Mouse (Mus musculus): ENCODE data around the gene Ebf1. TPM values are rescaled to one million over a fixed set of nuclear protein-coding genes. Genes with fewer than 3 reads are reported as not detected.

The Ebf1 gene
- polyA plus RNA-seq, 1 experiment from 2014 or later = 12.1 TPM

DNA sequence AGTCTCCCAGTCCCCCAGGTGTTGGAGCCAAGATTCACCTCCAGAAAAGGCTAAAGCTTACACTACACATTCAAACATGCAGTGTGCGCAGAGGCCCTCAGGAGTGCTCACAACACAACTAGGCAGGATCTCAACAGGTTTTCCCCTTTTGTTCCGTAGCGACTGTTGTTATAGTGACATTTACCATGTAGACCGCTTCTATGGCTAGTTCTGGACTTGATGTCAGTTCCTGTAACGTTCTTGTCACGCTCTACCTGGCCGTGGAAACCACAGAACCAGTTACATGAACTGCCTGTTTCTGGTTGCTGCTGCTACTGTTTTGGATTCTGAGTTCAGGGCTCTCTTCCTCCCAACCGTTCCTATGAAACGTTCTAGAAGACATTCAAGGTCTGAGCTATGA lies 333.2 kb downstream of the Ebf1 start:
- H3K4me2 ChIP-seq (replicated peaks) = no peak overlapping the region
- no peak overlapping the region for H3K9ac ChIP-seq
- ATAC-seq = no peak
- H3K4me3 ChIP-seq (replicated peaks) = no peak overlapping the region
- no peaks in the 10 kb centered on the region for H3K4me1 ChIP-seq (replicated peaks)
- H3K9me3 ChIP-seq = no peaks in the 10 kb centered on the region
- 84% methylated on average over 9 of the region's 9 CpGs for WGBS
- H3K36me3 ChIP-seq = no peaks in the 10 kb centered on the region
- no peaks in the 10 kb centered on the region for H3K27me3 ChIP-seq (replicated peaks)
- no peak overlapping the region for H3K27ac ChIP-seq

DNA sequence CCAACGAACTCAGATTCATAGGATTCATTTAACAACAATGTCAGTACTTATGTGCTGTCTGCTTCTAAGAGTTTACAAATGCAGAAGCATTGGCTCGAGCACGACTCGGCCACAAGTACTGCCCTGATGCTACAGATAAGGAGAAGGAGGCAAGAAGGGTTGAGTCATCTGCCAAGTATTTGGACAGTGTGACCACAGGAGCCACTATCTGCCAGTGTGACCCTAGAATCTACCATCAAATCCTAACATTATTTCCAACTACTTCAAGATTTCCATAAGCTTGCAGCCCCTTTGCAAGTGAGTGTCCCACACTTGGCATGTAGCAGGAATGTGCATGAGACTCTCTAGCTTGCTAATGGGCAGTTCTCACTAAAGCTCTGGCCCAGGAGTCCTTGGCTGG lies 334.4 kb downstream of the Ebf1 start:
- Histone ChIP-seq H3K9me3 (no peaks in the 10 kb centered on the region), H3K4me1 (replicated peaks) (no peaks in the 10 kb centered on the region), H3K4me2 (replicated peaks) (no peak overlapping the region), H3K9ac (no peak overlapping the region), H3K27ac (no peak overlapping the region), H3K36me3 (no peaks in the 10 kb centered on the region), H3K4me3 (replicated peaks) (no peak overlapping the region), H3K27me3 (replicated peaks) (no peaks in the 10 kb centered on the region)
- 79% methylated on average over 4 of the region's 4 CpGs for WGBS
- ATAC-seq = no peak

DNA sequence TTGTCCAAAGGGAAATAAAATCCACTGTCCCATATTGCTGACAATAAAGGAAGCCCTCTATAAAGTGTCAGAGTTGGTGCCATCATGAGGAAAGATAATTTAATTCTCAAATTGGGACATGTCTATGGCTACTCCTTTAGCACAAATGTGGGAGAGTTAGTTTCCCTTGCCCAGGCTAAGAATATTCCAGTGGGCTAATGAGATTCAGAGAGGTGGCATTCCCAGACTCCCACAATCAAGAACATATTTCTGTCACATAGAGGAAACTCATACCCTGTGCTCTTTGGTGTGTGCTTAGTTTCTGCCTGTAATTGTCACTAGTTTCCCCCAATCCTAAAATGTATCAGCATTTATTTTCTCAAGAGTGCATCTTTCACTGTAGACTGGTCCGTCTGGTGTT lies 336.2 kb downstream of the Ebf1 start:
- no peaks in the 10 kb centered on the region for H3K36me3 ChIP-seq
- no peaks in the 10 kb centered on the region for H3K9me3 ChIP-seq
- H3K4me3 ChIP-seq (replicated peaks) = no peak overlapping the region
- H3K9ac ChIP-seq = no peak overlapping the region
- no peaks in the 10 kb centered on the region for H3K4me1 ChIP-seq (replicated peaks)
- no peak for ATAC-seq
- WGBS = 64% methylated on average over 1 of the region's 1 CpGs
- H3K27ac ChIP-seq = no peak overlapping the region
- no peaks in the 10 kb centered on the region for H3K27me3 ChIP-seq (replicated peaks)
- H3K4me2 ChIP-seq (replicated peaks) = no peak overlapping the region

DNA sequence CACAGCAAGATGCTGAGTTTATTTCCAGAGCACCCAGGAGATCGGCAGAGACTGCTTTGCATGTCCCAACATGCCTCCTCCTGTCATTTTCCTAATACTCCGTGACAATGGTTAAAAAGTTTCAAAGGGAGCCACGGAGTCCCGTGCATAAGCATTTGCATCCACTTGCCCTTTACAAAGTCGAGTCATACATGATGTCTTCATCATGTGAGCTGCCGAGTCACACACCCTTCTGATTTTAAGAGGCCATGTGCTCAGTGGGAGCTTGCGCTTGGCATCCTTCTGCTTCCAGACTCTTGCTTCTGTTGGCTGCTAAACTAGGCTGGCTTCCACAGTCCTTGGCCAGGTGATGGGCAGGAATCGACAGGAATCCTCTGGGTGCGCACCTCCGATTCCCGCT lies 336.7 kb downstream of the Ebf1 start:
- WGBS = 82% methylated on average over 11 of the region's 11 CpGs
- H3K4me1 ChIP-seq (replicated peaks) = no peaks in the 10 kb centered on the region

DNA sequence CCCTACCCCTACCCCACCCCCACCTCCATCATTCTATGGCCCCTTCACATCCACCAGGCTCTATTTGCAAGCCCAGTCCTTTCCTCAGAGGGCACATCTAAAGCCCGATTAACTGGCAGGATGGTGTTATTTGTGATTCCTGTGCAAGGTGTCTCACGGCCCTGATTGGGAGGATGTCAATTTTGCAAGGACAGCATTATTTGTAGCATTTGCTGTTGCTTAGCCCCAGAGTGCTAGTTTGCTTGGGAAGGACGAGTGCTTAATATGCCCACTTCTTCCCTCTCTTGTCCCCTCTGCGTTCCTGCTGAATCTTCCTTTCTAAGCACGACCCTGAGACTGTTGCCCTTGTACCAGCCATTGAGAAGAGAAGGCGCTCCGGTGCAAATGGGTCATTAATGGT lies 337.2 kb downstream of the Ebf1 start:
- no peaks in the 10 kb centered on the region for H3K27me3 ChIP-seq (replicated peaks)
- no peak overlapping the region for H3K4me2 ChIP-seq (replicated peaks)
- H3K9ac ChIP-seq = no peak overlapping the region
- H3K27ac ChIP-seq = no peak overlapping the region
- H3K4me1 ChIP-seq (replicated peaks) = no peaks in the 10 kb centered on the region
- H3K4me3 ChIP-seq (replicated peaks) = no peak overlapping the region
- no peaks in the 10 kb centered on the region for H3K36me3 ChIP-seq
- no peaks in the 10 kb centered on the region for H3K9me3 ChIP-seq
- no peak for ATAC-seq
- WGBS = 83% methylated on average over 7 of the region's 7 CpGs

More for the DNA sequence above, 336.7 kb downstream of the Ebf1 start:
- H3K9me3 ChIP-seq = no peaks in the 10 kb centered on the region
- H3K4me2 ChIP-seq (replicated peaks) = no peak overlapping the region
- H3K9ac ChIP-seq = no peak overlapping the region
- no peak for ATAC-seq
- no peak overlapping the region for H3K27ac ChIP-seq
- H3K36me3 ChIP-seq = no peaks in the 10 kb centered on the region
- no peaks in the 10 kb centered on the region for H3K27me3 ChIP-seq (replicated peaks)
- no peak overlapping the region for H3K4me3 ChIP-seq (replicated peaks)

DNA sequence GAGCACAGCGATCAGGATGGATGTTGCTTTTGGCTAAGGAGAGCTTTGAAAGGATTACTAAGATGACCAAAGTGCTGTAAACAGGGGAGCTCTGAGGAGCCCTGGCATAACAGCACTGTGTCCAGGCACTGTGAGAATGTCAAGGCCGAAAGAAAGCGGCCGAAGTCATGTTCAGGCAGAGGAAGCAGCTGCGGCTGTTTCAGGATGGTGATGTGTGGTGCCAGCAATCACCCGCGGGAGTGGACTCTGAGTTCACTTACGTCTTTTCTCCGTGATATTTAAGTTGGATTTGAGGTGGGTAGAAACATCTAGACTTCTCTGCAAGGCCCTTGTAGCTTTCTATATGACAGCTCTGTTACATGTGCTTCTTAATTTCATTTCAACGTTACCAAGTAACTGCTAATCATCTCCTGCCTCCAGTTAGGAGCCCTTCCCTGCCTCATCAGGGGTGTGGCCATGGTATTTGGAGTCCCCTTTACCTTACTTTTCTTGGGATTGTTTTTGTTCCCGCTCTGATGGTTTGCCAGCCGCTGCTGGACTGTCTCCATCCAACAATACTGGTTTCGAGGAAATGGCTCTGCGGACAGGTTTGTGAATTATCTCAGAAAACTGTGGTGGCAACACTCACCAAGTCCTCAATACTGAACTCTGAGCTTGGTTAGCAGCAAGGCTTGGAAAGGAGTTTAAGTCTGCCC lies 345.8 kb downstream of the Ebf1 start:
- no peaks in the 10 kb centered on the region for H3K4me1 ChIP-seq (replicated peaks)
- no peaks in the 10 kb centered on the region for H3K9me3 ChIP-seq
- H3K36me3 ChIP-seq = no peaks in the 10 kb centered on the region
- H3K4me3 ChIP-seq (replicated peaks) = no peak overlapping the region
- ATAC-seq = no peak
- no peak overlapping the region for H3K9ac ChIP-seq
- no peak overlapping the region for H3K27ac ChIP-seq
- H3K27me3 ChIP-seq (replicated peaks) = no peaks in the 10 kb centered on the region
- H3K4me2 ChIP-seq (replicated peaks) = no peak overlapping the region
- WGBS = 78% methylated on average over 14 of the region's 14 CpGs

DNA sequence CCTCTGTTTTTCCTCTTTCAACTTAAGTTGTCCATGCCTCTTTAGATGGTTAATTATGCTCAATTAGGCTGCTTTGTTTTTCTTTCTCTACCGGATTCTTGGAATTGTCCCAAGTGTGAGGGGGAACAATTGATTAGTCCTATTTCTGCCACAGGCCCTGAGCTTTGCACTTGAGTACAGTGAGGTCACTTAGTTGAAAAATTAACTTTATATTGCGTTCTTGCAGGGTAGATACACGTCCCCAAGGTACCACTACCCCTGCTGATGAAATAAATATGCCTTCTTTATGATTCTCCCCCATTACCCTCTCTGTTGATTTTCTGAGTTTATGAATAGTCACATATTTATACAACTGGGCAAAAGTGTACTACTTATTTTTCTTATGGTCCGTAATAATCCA lies 351.9 kb downstream of the Ebf1 start:
- H3K27ac ChIP-seq = no peak overlapping the region
- 65% methylated on average over 4 of the region's 4 CpGs for WGBS
- ATAC-seq = no peak

DNA sequence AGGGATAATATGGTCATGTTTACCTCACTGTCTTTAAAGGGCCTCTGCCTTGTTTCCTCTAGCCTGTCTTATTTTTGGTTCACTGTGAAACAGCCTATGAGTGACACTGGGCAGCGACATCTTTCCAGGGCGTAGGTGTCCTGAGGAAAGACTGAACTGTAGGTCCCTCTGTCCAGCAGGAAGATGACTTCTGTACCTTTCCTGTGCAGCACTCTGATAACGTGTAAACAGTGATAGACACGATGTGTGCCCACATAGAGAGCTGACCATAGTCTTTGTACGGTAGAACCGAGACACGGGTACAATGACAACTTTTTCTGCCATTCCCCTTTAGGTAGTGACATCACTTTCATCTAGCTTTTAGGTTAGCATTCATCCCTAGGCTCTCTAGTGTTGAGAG lies 357.2 kb downstream of the Ebf1 start:
- 0 out of 2 replicates have a peak, but pooled peaks cover 3% of the 10 kb centered on the region for H3K4me1 ChIP-seq (replicated peaks)
- H3K27ac ChIP-seq = no peak overlapping the region
- H3K9ac ChIP-seq = no peak overlapping the region
- no peak overlapping the region for H3K4me3 ChIP-seq (replicated peaks)
- no peak for ATAC-seq
- H3K36me3 ChIP-seq = no peaks in the 10 kb centered on the region
- 85% methylated on average over 7 of the region's 7 CpGs for WGBS
- no peak overlapping the region for H3K4me2 ChIP-seq (replicated peaks)
- H3K27me3 ChIP-seq (replicated peaks) = no peaks in the 10 kb centered on the region
- H3K9me3 ChIP-seq = no peaks in the 10 kb centered on the region

More for the DNA sequence above, 351.9 kb downstream of the Ebf1 start:
- Histone ChIP-seq H3K4me2 (replicated peaks) (no peak overlapping the region), H3K4me1 (replicated peaks) (no peaks in the 10 kb centered on the region), H3K36me3 (no peaks in the 10 kb centered on the region), H3K9me3 (no peaks in the 10 kb centered on the region), H3K27me3 (replicated peaks) (no peaks in the 10 kb centered on the region), H3K4me3 (replicated peaks) (no peak overlapping the region), H3K9ac (no peak overlapping the region)

DNA sequence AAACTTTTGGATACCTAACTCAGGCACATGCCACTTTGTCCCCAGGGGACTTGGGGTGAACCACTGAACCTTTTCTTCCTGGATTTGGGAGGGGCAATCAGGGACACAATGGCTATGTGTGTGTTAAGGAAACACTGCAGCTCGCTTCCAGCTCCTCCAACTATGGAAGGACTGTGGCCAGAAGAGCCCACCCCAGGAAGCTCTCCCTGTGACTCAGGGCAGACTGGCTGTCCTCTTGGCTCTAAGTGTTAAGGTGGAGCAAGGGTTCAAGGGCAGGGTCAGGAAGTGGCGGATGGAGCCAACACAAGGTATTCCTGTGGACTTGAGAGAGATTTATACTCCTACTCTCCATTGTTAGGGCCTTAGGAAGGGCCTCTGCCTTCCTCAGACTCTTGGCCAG lies 358.0 kb downstream of the Ebf1 start:
- Histone ChIP-seq H3K27me3 (replicated peaks) (no peaks in the 10 kb centered on the region), H3K4me2 (replicated peaks) (no peak overlapping the region), H3K9me3 (no peaks in the 10 kb centered on the region), H3K36me3 (no peaks in the 10 kb centered on the region), H3K9ac (no peak overlapping the region), H3K4me1 (replicated peaks) (0 out of 2 replicates have a peak, but pooled peaks cover 3% of the 10 kb centered on the region), H3K4me3 (replicated peaks) (no peak overlapping the region), H3K27ac (no peak overlapping the region)
- ATAC-seq = no peak
- 54% methylated on average over 2 of the region's 2 CpGs for WGBS

DNA sequence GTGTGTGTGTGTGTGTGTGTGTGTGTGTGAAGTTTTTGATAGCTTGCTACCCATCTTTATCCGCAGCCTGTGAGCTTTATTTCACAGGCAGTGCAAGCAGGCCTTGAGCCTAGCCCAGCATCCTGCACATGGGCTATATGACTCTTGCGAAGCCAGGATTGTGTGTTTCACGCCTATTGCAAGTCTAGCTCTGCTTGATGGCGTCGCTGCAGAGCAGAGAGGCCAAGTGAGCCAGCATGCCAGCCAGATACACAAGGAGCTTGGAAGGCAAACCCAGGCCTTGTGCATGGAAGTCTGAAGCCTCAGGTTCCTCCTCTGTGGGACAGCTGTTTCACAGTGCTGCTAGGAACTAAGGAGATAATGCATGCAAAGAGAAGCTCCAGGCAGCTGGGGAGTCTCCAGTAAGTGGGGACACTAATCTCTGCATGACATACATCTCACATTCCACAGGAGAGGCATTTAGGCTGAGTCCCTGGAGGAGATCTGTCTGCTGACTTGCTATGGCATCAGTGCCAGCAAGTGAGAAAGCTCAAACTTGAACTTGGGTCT lies 359.2 kb downstream of the Ebf1 start:
- H3K4me2 ChIP-seq (replicated peaks) = no peak overlapping the region
- 0 out of 2 replicates have a peak, but pooled peaks cover 3% of the 10 kb centered on the region for H3K4me1 ChIP-seq (replicated peaks)
- WGBS = 78% methylated on average over 5 of the region's 5 CpGs
- no peaks in the 10 kb centered on the region for H3K36me3 ChIP-seq
- no peaks in the 10 kb centered on the region for H3K27me3 ChIP-seq (replicated peaks)
- H3K9ac ChIP-seq = no peak overlapping the region
- H3K4me3 ChIP-seq (replicated peaks) = no peak overlapping the region
- no peak for ATAC-seq
- no peak overlapping the region for H3K27ac ChIP-seq
- no peaks in the 10 kb centered on the region for H3K9me3 ChIP-seq

DNA sequence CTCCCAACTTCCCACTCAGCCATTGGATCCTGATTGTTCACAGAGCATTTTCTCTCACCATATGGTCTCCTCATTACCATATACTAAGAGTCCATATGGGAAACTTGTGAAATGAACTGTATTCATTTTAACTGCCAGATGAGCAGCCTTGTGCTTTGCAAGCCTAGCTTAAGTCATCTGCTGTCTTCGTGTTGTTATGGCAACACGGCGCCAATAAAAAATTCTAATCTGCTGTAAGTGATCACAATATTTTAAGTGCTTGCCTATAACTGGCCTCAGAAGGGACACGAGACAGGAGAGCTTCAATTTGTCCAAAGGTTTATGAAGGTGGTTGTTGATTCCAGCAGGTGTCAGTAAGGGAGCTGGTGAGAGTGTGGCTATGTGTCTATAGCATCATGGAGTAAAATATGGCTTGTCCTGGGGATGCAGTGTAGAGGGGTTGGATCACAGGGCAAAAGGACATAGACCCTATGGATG lies 360.8 kb downstream of the Ebf1 start:
- ATAC-seq = no peak
- H3K36me3 ChIP-seq = no peaks in the 10 kb centered on the region
- WGBS = 76% methylated on average over 4 of the region's 4 CpGs

DNA sequence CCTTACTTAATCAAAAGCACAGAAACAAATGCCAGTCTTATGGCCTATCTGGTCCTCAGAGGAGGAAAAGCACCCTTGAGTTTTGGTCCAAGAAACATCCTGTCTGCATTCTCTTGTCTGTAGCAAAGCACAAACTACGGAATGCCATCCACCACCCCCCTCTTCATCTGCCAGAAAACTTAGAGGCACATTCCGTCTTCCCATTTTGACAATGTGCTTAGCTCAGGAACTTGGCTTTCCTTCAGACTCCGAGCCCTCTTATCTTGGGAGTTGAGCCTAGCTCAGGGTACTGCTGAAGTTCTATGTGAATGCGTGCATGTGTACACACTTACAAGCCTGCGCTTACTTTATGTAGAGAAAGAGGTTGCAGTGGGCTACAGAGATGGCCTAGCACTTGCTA lies 362.3 kb downstream of the Ebf1 start:
- H3K9ac ChIP-seq = no peak overlapping the region
- H3K4me2 ChIP-seq (replicated peaks) = no peak overlapping the region
- no peaks in the 10 kb centered on the region for H3K27me3 ChIP-seq (replicated peaks)
- H3K27ac ChIP-seq = no peak overlapping the region
- no peak overlapping the region for H3K4me3 ChIP-seq (replicated peaks)
- H3K4me1 ChIP-seq (replicated peaks) = 0 out of 2 replicates have a peak, but pooled peaks cover 3% of the 10 kb centered on the region
- 51% methylated on average over 5 of the region's 5 CpGs for WGBS
- no peaks in the 10 kb centered on the region for H3K36me3 ChIP-seq
- ATAC-seq = no peak
- H3K9me3 ChIP-seq = no peaks in the 10 kb centered on the region

More for the DNA sequence above, 360.8 kb downstream of the Ebf1 start:
- Histone ChIP-seq H3K4me3 (replicated peaks) (no peak overlapping the region), H3K4me2 (replicated peaks) (no peak overlapping the region), H3K9ac (no peak overlapping the region), H3K9me3 (no peaks in the 10 kb centered on the region), H3K27me3 (replicated peaks) (no peaks in the 10 kb centered on the region), H3K27ac (no peak overlapping the region), H3K4me1 (replicated peaks) (0 out of 2 replicates have a peak, but pooled peaks cover 3% of the 10 kb centered on the region)

DNA sequence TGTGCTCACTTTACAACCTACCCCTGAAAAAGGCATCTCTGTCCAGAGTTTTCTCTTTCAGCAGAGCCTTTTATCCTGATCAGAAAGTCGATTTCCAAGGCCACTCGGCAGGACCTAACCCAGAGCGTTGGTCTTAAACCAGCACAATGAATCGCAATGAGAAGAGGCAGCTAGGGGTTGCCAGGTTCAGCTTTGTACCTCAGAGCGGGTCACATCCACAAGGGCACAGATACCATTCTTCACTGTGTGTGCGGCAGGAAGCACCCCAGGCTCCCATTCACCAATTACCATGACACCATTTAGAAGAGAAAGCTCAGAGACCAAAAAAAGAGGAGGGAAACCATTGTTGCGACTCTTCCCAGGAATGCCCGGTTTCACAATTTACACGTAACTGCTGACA lies 365.1 kb downstream of the Ebf1 start:
- no peak for ATAC-seq
- Histone ChIP-seq H3K27me3 (replicated peaks) (no peaks in the 10 kb centered on the region), H3K27ac (no peak overlapping the region), H3K36me3 (no peaks in the 10 kb centered on the region), H3K4me3 (replicated peaks) (no peak overlapping the region), H3K9me3 (no peaks in the 10 kb centered on the region), H3K9ac (no peak overlapping the region), H3K4me1 (replicated peaks) (no peaks in the 10 kb centered on the region), H3K4me2 (replicated peaks) (no peak overlapping the region)
- 66% methylated on average over 9 of the region's 9 CpGs for WGBS

Measured in intestine, embryonic 15.5 days (tissue).